Mouse (Mus musculus) E14TG2a.4 (cell line): ENCODE results near the gene Crym.

Experiments
- CTCF ChIP-seq: conservative IDR thresholded peaks from 2 replicates; pipeline ENCODE4 v1.5.1; 2014; ENCODE audit warnings: low read length
- POU5F1 ChIP-seq: IDR thresholded peaks from 2 replicates; pipeline ENCODE4 v1.6.1; 2014; ENCODE audit warnings: low read length, borderline replicate concordance

DNA sequence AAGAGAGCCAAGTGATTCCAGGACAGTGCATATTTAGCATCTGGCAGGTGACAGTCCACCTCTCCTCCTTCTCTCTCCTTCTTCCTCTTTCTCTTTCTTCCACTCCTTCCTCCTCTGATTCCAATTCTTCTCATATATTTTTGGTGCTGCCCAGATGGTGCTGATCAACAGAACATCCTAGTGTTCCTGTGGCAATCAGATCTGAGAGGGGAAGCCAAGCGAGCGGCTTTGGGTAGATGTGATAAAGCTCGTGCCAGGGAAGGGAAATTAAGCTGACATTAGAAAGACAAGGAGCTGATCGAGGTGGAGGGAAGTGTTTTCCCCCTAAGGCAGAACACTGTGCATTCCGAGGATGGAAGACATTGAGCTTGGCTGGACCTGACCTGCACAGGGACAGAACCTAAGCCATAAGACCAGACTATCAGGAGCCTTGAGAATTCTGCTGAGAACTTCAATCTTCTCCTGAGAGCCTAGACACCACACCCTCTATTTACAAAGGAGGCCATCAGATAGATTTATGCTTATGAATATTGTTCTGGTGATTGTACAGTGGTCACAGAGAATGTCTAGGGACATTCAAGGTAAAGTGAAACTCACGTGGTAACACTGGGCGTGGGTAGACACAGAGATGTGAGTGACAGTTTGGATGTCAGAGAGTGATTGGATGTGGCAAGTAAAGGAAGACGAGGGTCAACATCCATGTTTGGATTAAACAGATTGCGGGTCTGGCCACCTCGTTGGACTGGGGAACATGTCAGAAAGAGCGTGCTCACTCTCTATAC, 27.0 kb downstream of the Crym start:
- TF ChIP-seq CTCF: no peak
- no peak for TF ChIP-seq POU5F1
